Mouse (Mus musculus): ENCODE results near the gene Zmym2.
A peak's percentile ranks its signal among the peaks of the same experiment; 100 is the strongest.
"Not testable (repeated sequence)": the region's sequence is repeated elsewhere in the genome, so short reads cannot be mapped to it uniquely, and the experiment has no call there.

The Zmym2 gene

GRCm38 (mm10) chr14:56886594-56887513 lies at the start of gene Zmym2:
Gene Zmym2 (plus strand): TSS chr14:56886653.
- peak; percentile 72 to 73 for DNase-seq (ENCODE audit: low spot score in 2 of 2)

GRCm38 (mm10) chr14:56844033-56844432 lies 42.4 kb upstream of the Zmym2 start:
- DNase-seq (ENCODE audit: low spot score in 2 of 2) = no peak

DNA sequence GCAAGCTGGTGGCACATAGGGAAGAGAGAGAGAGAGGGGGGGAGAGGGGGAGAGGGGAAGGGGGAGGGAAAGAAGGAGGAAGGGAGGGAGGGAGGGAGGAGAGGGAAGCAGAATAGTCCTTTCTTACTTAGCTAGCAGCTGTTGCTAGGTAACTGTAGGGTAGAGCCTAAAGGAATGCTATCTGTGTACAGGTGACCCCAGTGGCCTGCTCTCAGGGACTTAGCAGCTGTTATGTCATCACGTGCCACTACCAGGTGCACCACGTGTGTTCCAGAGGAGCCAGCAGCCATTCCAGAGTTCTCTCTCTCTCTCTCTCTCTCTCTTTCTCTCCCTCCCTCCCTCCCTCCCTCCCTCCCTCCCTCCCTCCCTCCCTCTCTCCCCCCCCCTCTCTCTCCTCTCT lies 41.9 kb upstream of the Zmym2 start:
- no peak for DNase-seq (ENCODE audit: low spot score in 2 of 2)

GRCm38 (mm10) chr14:56848322-56848721 lies 38.1 kb upstream of the Zmym2 start:
- DNase-seq (ENCODE audit: low spot score in 2 of 2) = no peak

- DNase-seq (ENCODE audit: low spot score in 2 of 2) = no peak
Measured at GRCm38 (mm10) chr14:56849681-56850080, 36.8 kb upstream of the Zmym2 start.

- no peak for DNase-seq (ENCODE audit: low spot score in 2 of 2)
Measured at GRCm38 (mm10) chr14:56864041-56864440, 22.4 kb upstream of the Zmym2 start.

DNA sequence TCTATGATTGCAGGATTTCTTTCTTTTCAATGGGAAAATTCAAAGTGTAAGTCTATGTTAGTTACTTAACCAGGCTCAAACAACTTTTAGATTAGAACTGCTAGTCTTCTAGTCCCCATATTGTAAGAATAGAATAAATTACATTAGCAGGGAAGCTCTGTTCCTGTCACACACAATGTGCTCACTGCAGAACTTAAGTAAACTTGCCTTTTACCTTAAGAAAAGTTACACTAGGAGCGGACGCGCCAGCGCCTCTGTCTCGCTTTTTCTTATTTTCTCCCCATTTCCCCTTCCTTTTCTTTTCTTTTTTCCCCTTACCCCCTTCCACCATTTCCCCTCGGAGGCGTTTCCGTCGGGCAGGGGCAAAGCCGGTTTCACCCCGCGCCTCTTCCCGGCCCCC lies 21.8 kb upstream of the Zmym2 start:
- no peak for DNase-seq (ENCODE audit: low spot score in 2 of 2)

DNA sequence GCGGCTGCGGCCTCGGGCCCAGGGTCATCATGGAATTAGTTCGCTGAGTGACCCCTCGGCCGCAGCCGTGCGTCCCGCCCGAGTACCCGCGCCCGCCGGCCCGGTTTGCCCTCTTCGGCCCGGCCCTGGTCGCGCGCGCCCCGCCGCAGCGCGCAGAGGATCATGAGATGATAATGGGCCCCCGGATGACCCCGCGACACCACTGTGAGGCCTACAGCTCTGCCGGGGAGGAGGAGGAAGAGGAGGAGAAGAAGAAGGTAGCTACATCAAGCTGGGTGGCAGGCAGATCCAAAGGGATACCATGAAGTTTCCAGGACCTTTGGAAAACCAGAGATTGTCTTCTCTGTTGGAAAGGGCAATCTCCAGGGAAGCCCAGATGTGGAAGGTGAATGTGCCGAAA lies 21.3 kb upstream of the Zmym2 start:
- not testable (repeated sequence) for DNase-seq (ENCODE audit: low spot score in 2 of 2)

DNA sequence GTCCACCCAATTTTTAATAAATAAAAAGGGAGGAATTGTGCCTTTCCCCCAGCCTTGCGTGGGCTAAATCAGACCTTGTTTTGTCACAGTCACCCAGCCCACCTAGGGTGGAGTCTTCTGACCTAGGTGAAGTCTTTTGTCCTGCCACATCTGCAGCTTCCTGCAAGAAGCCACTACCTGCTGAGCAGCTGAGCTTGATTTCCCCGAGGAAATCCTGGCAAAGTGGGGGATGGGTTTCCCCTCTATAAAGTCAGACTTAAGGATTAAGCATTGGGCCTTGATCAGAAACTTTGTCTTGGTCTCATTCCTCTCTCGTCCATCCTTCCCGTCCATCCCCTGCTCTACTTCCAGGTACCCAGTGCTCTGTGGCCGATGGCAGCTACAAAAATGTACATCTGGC lies 12.9 kb upstream of the Zmym2 start:
- no peak for DNase-seq (ENCODE audit: low spot score in 2 of 2)

DNA sequence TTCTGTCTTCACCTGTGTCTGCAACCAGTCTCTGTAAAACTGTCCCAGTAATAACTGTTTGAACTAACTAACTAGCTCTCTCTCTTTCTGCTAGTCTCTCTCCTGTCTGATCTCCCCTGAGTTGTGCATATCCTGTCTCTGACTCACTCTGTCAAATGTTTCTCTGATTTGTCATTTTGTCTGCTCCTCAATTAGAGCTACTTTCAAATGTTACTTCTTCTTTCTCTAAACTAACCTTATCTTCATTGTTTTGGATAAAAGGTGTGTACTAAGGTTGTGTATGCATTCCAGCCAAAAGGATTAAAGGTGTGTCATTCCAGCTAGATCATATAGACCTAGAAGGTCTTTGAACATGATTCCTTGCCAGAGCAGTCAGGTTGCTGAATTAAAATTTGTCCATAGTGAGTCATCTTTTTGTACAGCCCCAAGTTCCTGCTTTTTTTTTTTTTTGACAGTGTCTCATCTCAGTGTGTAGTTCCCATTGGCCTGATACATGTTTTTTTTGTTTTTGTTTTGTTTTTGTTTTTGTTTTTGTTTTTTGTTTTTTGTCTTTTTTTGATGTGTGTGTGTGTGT lies 10.8 kb upstream of the Zmym2 start:
- no peak for DNase-seq (ENCODE audit: low spot score in 2 of 2)

GRCm38 (mm10) chr14:56881271-56881670 lies 5.2 kb upstream of the Zmym2 start:
- DNase-seq (ENCODE audit: low spot score in 2 of 2) = no peak

DNA sequence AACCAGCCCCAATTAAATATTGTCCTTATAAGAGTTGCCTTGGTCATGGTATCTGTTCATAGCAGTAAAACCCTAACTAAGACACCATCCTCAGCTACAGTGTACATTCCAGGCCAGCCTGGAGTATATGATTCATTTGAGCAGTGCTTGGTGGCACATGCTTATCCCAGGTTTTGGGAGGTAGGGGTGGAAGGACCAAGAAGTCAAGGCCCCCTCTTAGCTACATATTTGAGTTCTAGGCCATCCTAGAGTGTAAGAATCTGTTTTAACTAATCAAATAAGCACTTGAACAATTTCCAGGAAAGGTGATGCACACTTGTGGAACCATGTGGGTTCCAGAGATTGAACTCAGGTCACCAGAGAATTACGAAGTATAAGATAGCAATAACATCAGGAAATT lies 3.0 kb upstream of the Zmym2 start:
- DNase-seq (ENCODE audit: low spot score in 2 of 2) = no peak

DNA sequence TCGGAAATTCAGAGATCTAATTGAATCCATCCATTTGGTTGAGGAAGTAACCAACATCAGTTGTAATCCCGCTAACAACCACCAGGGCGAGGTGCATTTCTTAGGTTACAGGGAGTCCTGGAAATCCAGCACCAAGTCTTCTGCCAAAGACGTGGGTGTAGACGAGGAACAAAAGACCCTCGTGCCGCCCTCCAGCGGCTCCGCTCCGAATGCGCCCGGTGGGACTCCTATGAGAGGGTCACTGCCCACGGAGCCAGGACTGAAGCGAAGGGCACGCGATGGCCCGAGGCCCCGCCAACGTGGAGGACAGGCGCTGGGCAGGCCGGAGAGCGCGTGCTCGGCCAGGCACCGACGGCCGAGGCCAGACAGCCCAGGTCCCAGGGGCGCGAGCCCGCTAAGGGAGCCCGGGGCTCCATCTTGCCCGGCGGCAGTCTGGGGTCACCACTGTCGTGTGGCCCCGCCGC lies 1.1 kb upstream of the Zmym2 start:
- DNase-seq (ENCODE audit: low spot score in 2 of 2) = peak; percentile 72 to 73

DNA sequence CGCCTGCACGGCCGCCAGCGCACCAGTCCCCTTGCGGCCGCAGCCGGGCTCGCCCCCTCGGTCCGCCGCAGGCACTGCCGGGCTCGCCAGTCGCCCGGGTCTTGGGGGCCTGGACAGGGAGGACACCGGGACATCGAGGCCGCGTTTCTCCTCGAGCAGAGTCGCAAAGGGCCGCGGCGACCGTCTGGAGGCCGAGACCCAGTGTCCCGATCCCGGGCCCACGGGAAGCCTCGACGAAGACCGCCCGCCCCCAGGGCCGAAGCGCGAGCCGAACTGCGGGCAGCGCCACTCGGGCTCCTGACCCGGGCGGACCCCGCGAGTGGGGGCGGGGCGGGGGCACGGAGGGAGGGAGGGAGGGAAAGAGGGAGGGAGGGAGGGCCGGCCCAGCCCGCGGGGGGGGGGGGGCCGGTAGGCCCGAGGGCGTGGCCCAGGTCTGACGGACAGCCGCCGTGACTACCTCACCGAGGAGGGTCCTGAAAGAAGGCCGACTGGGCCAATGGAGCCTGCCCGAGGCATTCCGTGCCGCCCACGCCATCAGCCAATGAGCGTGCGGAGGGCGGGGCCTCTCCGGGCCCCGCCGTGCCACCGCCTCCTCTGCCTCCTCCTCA lies 363 bp upstream of the Zmym2 start:
- DNase-seq (ENCODE audit: low spot score in 2 of 2) = peak; percentile 59 to 74

DNA sequence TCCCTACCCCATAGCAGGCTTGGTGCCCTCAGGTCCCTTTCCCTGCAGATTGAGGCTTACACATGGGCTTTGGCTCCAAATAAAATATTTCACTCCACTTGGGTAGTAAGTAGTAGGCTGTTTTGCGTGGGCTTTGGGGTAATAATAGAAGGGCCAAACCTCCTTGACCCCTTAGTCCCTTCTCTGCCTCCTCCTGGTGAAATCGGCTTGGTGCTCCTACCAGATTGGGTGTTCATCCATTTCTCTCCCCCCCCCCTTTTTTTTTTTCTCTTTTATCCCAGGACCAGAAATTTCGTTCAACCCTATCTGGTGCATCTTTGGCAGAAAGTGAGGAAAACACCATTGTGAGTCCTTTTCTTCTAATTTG lies 1.0 kb downstream of the Zmym2 start:
- DNase-seq (ENCODE audit: low spot score in 2 of 2) = no peak

DNA sequence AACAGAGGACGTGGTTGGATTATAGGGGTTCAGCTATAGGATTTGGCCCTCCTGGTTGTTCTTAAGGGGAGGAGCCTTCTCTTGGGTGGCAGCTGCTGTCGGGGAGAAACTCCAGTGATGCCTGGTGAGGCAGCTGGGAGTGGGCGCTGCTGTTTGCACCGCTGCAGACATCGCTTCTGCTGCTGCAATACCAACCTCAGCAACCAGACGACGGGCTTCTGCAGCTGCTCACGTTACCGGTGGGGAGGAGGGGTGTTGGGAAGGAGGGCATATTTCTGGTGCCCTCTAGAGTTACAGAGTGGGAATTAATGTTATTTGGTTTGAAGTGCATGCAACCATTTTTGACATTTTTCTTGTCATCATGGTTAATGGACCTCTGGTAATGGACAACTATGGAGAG lies 1.4 kb downstream of the Zmym2 start:
- peak; percentile 67 to 70 for DNase-seq (ENCODE audit: low spot score in 2 of 2)

DNA sequence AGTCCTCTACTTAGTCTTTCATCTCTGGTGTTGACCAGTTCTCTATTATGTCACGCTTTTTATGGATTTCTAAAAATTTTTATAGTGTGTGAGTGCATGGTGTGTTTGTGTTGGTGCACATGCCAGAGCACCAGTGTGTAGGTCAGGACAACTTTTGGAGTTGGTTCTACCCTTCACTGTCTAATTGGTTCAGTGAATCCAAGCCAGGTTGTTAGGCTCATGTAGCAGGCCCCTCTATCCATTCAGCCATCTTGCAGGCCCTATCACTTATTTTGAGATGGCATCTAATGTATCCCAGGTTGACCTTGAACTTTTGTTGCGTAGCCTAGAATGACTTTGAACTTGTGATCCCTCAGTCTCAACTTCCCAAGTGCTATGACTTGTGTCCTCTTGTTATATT lies 2.0 kb downstream of the Zmym2 start:
- DNase-seq (ENCODE audit: low spot score in 2 of 2) = no peak

GRCm38 (mm10) chr14:56894417-56894816 lies 8.0 kb downstream of the Zmym2 start:
- no peak for DNase-seq (ENCODE audit: low spot score in 2 of 2)

- no peak for DNase-seq (ENCODE audit: low spot score in 2 of 2)
Measured at GRCm38 (mm10) chr14:56896521-56896920, 10.1 kb downstream of the Zmym2 start.

DNA sequence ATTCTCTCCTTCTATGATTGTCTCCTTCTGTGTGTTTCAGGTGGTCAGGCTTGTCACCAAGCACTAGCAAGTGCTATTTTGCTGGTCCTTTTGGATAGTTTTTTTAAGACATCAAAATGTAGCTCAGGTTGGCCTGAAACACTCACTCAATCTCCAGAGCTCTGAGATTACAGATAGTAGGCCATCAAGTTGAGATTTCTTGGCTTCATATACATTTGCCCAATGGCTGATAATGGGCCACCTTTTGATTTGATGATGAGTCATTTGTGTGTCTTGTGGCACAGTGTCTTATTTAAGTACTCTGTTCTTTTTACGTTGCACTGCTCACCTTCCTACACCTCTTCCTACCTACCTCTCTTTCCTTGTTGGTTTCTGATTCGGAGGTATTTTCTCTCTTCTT lies 11.0 kb downstream of the Zmym2 start:
- no peak for DNase-seq (ENCODE audit: low spot score in 2 of 2)

- no peak for DNase-seq (ENCODE audit: low spot score in 2 of 2)
Measured at GRCm38 (mm10) chr14:56899656-56900055, 13.2 kb downstream of the Zmym2 start.

GRCm38 (mm10) chr14:56903039-56903438 lies 16.6 kb downstream of the Zmym2 start:
- no peak for DNase-seq (ENCODE audit: low spot score in 2 of 2)

- no peak for DNase-seq (ENCODE audit: low spot score in 2 of 2)
Measured at GRCm38 (mm10) chr14:56905696-56906095, 19.2 kb downstream of the Zmym2 start.

Measured in frontal cortex, postnatal 36 days (tissue).